Mouse (Mus musculus) layer of hippocampus, adult 2 months (tissue): ENCODE measurements around the gene Rpp21. TPM values are rescaled to one million over a fixed set of nuclear protein-coding genes. Genes with fewer than 3 reads are reported as not detected.

Experiments used
- DNase-seq, 2 experiments: peaks; one replicate each; pipeline ENCODE4 v3.0.0; 2022; ENCODE audit warnings: low spot score in 2 of 2
- H3K27ac ChIP-seq: fragments of 200-600 bp; 2 replicates; pipeline ENCODE4 v1.8.1; 2022
- H3K4me3 ChIP-seq: fragments of 200-600 bp; 2 replicates; pipeline ENCODE4 v1.8.1; 2022; ENCODE audit warnings: mild to moderate bottlenecking
- CTCF ChIP-seq: fragments of 200-600 bp; conservative IDR thresholded peaks from 2 replicates; pipeline ENCODE4 v1.8.1; 2022; ENCODE audit warnings: antibody characterized with exemption, mild to moderate bottlenecking, moderate library complexity
- long read RNA-seq, 2 experiments: library from polyadenylated mRNA; stranded (forward); transcript quantifications; one replicate each; pipeline ENCODE4 v2.0.0; 2021; ENCODE audit warnings: borderline mapping rate in 2 of 2
- total RNA-seq, 2 experiments: library from RNA; stranded (reverse); gene quantifications; 2 replicates each; pipeline ENCODE4 v1.2.3; 2021

Gene Rpp21
- total RNA-seq = 10 to 100 TPM; 43.6 to 44.1 TPM
- long read RNA-seq, experiment 1, transcript Rpp21-201 (5 exons, 729 nt) = major isoform, 9 of 18 reads
- long read RNA-seq, experiment 1, partial matches to known transcripts = 1 of 18 reads
- long read RNA-seq, experiment 1, other reads (novel, unspliced or antisense) = 4 of 18 reads
- long read RNA-seq, experiment 2, transcript Rpp21-201 (5 exons, 729 nt) = major isoform, 27 of 45 reads
- long read RNA-seq, experiment 2, transcript Rpp21-202 (4 exons, 437 nt) = minor isoform, 8 of 45 reads
- long read RNA-seq, experiment 2, partial matches to known transcripts = 2 of 45 reads
- long read RNA-seq, experiment 2, other reads (novel, unspliced or antisense) = 4 of 45 reads

GRCm38 (mm10) chr17:36257969-36258368 is at the start of gene Rpp21:
Gene Rpp21, minus strand, starts transcription at chr17:36258069.
- TF ChIP-seq CTCF = no peak
- H3K4me3 ChIP-seq = peak within 1 kb of the TSS; percentile 96
- H3K27ac ChIP-seq = peak within 1 kb of the TSS; percentile 94
- DNase-seq = no peak

- H3K27ac ChIP-seq = no peak within 1 kb of the TSS
- TF ChIP-seq CTCF = no peak
These were observed 28.5 kb upstream of the Rpp21 start, which contains the start of gene H2-M10.2 for GRCm38 (mm10) chr17:36286390-36286789. Gene H2-M10.2, minus strand, starts transcription at chr17:36286490.

DNA sequence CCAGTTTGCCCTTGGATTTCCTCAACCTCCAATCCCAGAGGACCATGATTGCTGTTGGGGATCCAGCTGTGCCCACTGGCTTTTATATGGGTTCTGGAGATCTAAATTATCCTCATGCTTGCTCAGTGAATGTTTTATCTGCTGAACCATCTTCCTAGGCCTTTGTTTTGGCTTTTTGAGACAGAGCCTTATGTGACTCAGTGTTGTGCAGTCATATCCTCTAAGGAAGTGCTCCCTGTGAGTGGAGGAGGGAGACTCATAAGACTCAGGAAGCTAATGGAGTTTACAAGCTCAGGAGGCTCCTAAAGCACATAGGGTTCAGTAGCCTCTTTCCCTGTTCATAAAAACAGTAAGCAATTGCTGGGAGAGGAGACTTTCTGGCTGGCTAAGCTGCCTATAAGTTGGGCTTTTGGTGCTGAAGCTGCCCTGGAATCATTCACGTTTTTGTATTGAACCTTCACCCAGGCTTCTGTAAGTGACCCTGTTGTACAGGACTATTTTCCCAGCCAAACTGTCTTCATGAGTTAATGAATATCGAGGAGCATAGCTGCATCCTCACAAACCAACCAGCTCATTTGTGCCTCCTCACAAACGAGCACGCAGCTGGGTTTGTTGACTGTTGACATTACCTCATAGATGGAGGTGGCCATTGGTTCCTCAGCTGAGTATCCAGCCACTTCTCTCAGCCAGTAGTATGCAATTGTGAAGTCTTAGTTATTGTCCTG is 23.8 kb upstream of the Rpp21 start:
- DNase-seq = no peak
- no peak for TF ChIP-seq CTCF
- Histone ChIP-seq H3K27ac (no peak overlapping the region), H3K4me3 (no peak overlapping the region)

More at GRCm38 (mm10) chr17:36286390-36286789, 28.5 kb upstream of the Rpp21 start, which contains the start of gene H2-M10.2:
- DNase-seq = no peak
- H3K4me3 ChIP-seq = no peak within 1 kb of the TSS

- no peak overlapping the region for H3K4me3 ChIP-seq
- no peak for DNase-seq
- no peak overlapping the region for H3K27ac ChIP-seq
- TF ChIP-seq CTCF = no peak
These were observed 16.9 kb upstream of the Rpp21 start for GRCm38 (mm10) chr17:36274776-36275175.

DNA sequence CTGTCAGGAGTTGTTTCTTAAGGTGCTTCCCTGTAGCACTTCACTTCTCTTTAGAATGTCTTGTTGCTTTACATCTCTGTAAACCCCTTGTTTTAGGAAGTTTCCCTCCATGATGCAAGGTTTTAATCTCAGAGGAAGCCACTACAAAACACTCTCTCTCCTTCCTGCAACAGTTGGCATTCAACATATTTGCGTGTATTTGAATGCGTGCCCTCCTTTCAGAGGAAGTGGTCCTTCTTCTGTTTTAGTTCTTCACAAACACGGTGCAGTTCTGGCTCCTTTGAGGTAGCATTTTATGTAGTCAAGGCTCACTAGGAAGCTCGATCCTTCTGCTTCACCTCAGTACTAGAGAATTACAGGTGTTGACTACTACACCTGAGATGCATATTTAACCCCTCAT is 15.9 kb upstream of the Rpp21 start:
- no peak overlapping the region; the same call in 1 of the 2 replicates for H3K4me3 ChIP-seq
- no peak for DNase-seq
- no peak for TF ChIP-seq CTCF
- H3K27ac ChIP-seq = no peak overlapping the region

DNA sequence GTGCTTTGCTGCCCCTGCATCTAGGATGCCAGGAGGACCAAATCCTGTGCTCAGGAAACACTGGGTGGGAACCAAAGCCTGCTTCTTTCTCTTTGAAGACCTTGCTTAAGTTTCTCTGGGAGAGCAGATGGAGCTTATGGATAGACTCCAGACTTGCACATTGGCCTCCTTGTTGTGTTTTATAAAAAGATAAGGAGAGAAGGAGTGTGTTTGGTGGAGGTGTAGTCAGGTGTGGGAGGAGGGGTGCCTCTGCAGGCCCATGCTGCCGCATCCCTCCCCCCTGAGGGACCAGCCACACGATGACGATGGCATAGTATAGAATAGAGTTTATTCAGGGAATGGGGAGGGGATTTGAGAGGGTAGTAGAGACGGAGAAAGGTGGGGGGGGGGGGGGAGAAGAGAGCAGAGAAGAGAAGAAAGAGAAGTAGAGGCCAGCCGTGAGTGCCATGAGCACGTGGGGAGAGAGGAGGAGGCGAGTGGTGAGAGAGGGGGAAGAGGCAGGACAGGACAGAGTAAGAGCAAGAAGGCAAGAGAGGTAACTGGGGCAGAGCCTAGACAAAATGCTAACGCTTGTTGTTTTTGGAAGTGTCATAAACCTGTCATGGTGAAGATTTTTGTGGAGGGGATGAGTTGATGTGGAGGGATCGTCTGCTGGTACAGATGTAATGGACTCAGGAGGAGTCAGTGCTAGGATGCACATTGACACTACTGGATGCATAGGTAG is 14.9 kb upstream of the Rpp21 start:
- no peak overlapping the region; the same call in 1 of the 2 replicates for H3K27ac ChIP-seq
- TF ChIP-seq CTCF = no peak
- peak overlapping the region; percentile 100 for H3K4me3 ChIP-seq
- no peak for DNase-seq

DNA sequence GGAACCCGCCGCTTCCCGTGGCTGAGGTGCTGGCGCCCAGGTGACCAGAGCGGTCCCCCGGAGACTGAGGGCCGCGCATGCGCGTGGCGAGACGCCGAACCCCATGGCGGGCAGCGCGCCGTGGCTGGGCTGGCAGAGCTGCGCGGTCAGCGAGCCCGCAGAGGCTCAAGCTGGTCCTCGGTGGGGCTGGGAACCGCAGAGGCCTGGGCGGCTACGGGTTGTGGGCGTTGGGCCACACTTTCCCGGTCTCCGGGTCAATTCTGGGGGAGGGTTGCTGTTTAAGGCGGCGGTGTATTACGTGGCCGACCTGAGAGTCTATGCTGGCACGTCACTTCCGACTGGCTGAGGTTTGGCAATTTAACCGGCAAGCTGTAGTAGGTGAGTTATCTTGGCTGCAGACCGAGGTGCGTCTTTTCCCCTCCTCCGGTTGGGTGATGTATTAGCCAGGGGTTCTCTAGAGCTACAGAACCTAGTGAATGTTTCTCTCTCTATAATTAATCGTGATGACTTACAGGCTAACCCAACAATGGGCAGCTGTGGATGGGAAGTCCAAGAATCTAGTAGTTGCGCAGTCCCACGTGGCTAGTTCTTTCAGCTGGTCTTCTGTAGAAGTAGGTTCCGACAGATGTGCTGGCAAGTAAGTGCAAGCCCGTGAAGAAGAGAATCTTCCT is 13.9 kb upstream of the Rpp21 start, which contains the start of gene Trim39:
TSS of gene Trim39 (minus strand) at position 662 of the 671 bp plus-strand sequence.
- peak; percentile 66 to 76 for DNase-seq
- H3K27ac ChIP-seq = peak within 1 kb of the TSS; percentile 99
- H3K4me3 ChIP-seq = peak within 1 kb of the TSS; percentile 100
- 0 out of 2 replicates have a peak, but pooled peaks have one; percentile 0 for TF ChIP-seq CTCF

DNA sequence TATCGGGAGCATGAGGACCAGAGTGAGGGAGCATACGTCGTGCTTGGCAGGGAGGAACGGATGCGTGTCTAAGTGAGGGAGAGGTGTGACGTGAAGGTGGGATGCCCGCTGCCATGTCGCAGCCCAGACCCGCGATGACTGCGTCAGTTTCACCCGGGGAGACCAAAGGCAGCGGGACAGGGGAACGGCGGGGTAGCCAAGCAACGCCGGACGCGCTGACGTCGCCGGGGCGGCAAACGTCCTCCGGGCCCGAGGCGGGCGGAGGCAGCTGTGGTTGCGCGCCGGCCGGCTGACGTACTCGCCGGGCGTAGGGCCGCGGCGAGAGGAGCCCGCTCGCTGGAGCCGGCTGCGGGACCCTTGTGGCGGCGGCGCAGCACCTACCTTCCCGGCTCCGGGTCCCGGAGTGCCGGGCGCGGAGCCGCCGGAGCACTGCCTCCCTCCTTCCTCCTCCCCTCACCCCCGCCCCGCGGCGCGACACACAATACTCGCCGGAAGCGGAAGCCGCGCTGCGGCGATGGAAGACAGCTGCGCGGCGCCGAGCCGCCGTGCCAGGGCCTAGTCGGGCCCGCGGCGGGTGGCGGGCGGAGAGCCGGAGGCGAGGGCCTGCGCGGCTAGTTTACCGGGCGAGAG is 13.2 kb upstream of the Rpp21 start:
- TF ChIP-seq CTCF = 0 out of 2 replicates have a peak, but pooled peaks have one; percentile 19
- peak; percentile 86 to 91 for DNase-seq
- peak overlapping the region; percentile 100 for H3K4me3 ChIP-seq
- H3K27ac ChIP-seq = peak overlapping the region; percentile 99

- DNase-seq = no peak
- peak; percentile 63 for TF ChIP-seq CTCF
- H3K4me3 ChIP-seq = no peak overlapping the region
- no peak overlapping the region for H3K27ac ChIP-seq
These were observed 8.0 kb upstream of the Rpp21 start for GRCm38 (mm10) chr17:36265834-36266233.

DNA sequence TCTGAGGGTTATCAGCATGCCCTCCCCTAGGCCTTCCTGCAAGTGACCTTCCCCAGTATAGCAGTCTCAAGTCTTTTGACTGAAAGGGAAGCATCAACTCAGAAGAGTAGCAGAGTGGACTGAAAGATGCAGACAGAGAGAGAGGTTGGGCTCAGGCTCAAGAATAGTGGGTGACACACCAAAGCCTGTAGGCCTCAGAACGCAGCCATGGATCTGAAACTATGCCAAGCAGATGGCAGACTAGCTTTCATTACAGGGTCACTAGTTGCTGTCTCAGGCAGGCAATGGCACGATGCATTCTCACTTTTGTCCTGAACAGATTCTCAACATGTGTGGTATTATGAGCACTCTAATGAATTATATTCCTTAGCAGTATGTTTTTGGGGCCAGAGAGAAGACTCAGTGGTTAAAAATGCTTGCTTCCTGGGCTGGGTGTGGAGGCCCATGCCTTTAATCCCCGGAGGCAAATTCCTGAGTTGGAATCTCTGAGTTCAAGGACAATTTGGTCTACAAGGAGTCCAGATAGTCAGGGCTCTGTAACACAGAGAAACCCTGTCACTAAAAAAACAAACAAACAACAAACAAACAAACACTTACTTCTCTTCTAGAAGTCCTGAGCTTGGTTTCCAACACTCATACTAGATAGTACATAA is 6.5 kb upstream of the Rpp21 start:
- no peak for DNase-seq
- Histone ChIP-seq H3K4me3 (no peak overlapping the region), H3K27ac (no peak overlapping the region)
- TF ChIP-seq CTCF = no peak

DNA sequence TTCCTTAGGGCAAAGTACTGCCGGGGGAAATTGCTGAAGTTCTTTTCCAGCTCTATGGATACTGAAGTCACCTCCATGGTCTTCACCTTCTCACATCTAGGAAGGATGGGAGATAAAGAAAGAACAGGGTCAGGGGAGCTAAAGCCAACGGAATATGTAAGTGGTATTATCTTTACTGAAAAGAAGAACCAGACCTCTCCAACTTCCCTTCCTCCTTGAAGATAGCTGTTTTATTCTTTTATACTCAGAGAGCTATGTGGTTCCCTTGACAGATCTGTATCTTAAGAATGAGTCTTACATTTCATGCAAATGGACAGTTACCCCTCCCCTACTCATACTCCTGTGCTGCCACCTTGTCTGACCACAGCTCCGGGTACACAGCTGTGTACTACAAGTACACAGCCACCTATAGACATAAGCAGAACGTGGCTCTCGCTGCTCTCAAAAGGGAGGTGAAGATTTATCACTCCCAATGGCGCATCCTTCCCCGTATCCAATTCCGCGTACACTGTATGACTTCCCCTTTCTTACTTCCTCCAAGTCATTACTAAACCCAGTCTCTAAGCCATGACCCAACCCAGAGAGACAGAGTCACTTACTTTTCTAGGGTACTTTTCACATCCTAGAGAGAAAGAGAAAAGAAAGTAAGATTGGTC is 3.8 kb upstream of the Rpp21 start:
- Histone ChIP-seq H3K4me3 (no peak overlapping the region), H3K27ac (no peak overlapping the region)
- DNase-seq = no peak
- no peak for TF ChIP-seq CTCF
